Mouse (Mus musculus) kidney, postnatal 25 days (tissue): ENCODE results near the gene Gm48552.

Experiments used
- DNase-seq, 2 experiments: peaks; one replicate each; pipeline ENCODE4 v3.0.0; 2021; ENCODE audit warnings: mixed read lengths in 2 of 2

Gm48552 gene

DNA sequence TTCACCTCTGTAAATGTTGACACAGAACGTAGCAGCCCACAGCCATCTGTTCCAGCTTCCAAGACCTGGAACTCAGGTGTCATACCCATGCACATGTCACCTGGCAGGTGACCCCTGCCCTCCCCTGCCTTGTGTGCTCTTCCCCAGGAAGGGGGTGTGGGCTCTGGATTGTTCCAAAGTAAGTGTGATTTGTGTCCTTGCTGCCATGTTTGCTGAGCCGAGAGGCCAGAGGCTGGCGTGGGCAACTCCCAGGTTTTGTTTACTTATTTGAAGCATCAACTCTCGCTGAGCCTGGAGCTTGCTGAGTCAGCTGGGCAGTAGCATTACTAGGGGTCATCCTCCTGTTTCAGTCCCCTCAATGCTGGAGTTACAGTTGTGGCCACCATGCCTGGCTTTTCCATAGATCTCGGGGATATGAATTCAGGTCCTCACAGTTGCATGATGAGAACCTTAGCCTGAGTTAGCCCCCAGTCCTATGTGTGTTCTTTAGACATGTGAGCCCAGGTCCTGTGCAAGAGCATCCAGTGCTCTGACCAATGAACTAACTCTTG is at the start of gene Gm48552:
TSS of gene Gm48552 (plus strand) at position 501 of the 551 bp plus-strand sequence.
- no peak for DNase-seq

DNA sequence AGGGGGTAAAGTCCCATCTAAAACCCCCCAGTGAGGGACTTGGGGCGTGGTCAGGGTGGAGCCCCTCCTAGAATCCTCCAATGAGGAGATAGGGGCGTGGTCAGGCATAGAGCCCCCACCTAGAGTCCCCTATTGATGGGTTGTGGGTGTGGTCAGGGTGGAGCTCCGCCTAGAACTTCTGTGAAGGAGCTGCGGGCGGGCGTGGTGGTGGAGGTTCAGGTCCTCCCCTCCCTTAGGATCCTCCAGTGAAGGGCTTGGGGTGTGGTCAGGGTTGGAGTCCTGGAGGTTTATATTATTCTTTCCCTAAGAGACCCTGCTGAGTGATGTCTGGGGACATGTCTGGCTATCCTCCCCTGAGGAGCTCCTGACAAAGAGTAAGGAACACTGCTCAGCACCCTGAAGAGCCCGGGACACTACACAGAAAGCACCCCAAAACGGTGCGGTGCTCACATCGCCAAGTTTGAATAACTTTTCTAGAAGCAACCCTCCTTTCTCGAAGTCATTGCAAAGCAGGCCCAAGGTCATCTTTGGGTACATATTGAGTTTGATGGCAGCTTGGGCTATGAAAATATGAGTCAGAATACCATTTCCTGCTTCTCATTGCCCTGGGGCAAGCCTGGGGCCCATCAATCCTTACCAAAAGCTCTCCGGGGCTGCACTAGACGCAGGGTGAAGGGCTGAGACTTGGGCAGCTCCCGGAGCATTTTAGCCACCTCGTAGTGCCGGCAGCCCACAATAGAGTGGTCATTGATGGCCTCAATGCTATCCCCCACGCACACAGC is 48.1 kb upstream of the Gm48552 start:
- peak in 1 of 2 experiments; percentile 44 for DNase-seq

DNA sequence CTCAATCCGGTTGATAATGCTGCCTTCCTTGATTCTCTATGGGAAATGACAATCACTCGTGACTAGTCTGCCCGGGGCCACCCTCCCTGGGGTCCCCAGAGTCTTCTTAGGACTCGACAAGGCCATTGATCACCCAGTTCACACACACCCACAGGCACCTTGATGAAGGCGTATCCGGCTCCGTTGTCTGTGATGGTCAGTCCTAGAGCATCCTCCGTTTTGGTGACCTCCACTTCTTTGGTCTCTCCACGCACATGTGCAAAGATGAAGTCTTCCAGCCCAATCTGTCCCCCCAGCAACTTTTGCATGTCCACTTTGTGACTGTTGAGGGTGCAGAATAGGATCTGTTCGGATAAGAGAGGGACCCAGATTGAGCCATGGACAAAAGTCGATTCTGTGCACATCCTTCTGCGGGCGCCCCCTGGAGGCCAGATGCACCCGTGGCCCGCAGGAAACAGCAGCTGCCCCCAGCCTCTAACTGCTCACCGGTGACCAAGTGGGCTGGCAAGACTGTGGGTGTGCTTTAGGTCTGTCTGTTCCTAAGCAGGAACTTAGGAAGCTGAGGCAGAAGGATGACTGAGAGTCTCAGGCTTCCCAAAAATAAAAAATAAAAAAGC is 47.4 kb upstream of the Gm48552 start:
- peak; percentile 74 to 89 for DNase-seq

DNA sequence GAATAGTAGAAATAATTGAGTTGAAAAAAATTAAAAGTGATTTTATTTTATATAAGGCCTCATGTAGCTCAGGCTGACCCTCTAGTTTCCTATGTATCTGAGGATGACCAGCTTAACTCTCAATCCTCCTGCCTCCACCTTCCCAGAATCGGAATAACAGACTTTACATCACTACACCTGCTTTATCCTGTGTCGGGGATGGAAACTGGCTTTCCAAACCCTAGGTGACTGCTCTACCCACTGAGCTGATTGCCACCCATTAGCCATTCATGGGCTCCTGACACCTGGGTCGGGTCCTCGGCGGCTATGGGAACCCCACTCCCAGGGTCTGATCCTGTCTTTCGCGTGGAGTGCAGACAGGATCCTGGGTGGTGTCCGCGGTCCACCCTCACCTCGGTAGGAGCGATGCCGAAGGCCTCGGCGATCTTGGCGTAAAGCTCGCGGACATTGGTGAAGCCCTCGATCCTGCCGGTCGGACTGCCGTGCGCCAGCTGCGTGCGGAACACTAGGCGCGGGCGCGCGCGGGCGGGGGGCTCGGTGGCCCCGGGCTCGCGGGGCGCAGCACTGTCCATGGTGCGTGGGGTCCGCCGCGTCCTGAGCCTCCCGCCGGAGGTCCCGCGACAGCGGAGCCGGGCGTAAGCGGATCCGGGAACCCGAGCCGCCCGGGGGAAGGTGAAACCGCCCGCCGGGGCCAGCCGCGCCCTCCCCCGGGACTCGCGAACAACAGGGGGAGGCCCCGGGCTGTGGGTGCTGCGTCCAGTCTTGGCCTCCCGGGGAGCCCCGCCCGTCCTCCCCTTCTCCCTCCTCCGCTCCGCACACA is 45.9 kb upstream of the Gm48552 start, which contains the start of gene Gipc3:
TSS of gene Gipc3 (minus strand) at position 581 of the 820 bp plus-strand sequence.
- DNase-seq = peak in 1 of 2 experiments; percentile 53

DNA sequence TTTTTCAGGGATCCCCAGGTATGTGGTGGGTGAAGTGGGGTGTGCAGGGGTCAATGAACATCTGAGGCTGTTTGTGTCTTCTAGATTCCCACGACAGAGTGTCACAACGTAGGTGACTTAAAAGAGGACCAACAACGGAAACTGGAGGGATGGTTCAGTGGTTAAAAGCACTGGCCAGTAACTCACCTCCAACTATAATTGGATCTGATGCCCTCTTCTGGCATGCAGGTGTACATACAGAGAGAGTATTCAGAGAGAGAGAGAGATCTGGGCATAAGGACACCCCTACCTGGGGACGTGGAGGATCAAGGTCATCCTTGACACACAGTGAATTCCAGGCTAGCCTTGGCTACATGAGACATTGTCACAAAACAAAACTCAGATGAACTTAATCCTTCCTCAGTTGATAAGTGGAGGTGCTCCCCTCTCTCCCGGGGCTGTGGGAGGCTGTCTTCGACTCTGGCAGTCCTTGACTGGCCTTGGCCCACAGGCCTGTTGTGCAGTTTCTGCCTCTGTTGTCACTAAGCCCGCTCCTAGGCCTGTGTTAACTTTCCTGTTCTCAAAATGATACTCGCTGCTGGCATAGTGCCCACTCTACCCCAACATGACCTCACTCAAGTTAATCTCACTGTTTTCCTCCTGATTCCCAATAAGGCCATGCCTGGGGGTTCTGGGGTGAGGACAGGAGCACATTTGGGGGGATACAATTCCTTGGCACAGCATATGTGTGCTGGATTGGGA is 44.2 kb upstream of the Gm48552 start:
- DNase-seq = peak in 1 of 2 experiments; percentile 60

DNA sequence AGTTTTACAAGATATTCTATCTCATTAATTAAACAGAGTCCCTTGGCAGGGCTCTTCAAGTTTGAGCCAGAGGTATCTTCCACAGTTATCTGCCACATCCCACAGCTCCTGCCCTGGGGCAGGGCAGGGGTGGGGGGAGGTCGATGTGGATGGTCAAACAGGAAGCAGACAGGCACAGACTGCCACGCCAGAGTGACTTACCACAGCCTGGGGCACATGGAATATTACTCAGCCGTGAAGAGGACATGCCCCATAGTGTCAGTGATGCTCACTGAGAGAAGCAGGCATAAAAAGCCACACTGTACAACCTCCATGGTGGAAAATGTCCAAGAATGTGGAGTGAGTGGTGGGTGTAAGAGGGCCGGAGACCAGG is 43.7 kb upstream of the Gm48552 start:
- DNase-seq = peak in 1 of 2 experiments; percentile 41

DNA sequence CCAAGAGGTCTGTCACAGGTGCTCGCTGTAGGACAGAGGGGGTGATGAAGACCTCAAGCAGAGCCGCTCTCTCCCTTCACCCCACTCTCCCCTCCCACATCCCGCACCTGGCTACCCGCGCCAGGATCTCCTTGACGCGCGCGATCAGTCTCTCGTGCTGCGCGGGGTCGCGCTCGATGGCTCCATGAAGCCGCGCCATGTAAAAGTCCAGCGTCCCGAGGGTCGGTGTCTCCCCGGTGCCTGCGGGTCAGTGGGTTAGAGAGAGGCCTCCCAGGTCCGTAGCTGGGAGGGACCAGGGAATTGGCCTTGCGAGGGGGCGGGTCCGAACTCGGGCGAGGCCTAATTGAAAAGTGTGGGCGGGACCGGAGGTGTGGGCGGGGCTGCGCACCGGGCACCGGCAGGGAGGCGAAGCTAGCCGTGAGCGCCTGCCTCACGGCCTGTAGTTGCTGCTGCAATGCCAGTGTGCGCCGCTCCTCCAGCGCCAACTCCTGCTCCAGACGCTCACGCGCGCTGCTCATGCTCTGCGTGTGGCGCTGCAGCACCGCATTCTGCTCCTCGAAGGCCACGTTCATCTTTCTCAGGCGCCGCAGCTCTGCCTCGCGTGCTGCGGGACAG is 42.2 kb upstream of the Gm48552 start:
- DNase-seq = peak; percentile 87 to 94

DNA sequence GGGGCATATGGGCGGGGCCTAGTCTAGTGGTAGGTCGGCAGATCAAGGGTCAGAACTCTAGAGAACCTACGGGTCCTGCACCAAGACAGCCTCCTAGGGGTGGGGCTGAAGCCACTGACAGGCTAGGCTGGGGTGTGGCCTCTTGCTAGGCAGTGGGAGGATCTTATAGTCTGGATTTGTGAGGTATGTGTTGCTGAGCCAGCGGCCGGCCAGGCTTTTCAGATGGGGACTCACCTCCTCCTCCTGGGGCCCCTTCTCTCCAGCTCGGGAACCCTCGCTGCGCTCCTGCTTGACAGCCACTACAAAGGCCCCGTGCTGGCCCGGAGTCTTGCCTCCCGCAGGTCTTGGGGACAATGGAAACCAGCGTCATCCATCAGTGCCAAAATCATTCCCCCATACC is 39.7 kb upstream of the Gm48552 start:
- DNase-seq = peak; percentile 70 to 88

DNA sequence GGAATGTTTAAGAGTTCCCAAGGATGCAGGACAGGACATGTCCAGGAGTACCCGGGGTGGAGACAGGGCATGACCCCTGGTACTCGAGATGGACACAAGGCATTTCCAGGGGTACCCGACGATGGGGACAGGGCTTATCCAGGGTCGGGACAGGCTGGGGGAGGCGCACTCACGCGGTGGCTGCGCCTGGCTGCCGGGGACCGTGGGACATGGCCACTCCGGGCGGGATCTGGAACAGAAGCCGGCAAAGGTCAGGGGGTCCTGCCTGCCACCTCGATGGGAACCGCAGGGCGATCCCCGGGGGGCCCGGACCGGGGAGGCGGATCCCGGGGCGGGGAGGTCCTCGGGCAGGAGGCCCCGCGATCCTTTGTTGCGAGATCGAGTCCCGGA is 38.8 kb upstream of the Gm48552 start:
- DNase-seq = no peak

DNA sequence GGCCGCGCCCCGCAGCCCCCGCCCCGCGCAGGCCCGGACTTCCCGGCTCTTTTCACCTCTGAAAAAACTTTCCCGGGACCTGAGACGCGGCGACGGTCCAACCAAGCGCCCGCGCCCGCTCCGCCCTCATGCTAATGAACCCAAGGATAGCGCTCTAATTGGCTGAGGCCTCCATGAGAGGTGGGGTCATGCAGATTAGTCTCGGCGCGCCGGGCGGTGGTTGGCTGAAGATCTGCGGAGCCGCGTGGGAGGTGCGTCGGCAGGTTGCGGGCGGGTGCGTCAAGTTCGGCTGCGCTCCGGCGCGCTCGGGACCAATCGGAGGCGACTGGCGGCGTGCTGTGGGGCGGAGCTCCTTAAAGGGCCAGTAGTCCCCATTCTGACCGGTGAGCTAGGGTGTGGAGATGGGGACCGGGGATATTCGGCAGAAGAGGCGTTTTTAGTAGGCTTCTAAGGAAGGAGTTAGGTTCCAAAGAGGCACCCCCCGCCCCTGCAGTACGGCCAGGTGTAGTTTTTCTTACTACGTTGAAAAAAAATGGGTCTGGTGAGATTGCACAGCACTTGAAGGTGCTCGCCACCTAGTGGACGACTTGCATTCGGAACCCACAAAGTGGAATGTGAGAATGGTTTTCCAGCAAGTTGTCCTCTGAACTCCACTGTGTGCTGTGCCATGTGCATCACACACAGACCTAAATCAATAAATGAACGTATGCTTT is 38.3 kb upstream of the Gm48552 start, which contains the start of gene Hmg20b:
TSS of gene Hmg20b (minus strand) at position 130 of the 713 bp plus-strand sequence.
- peak; percentile 100 for DNase-seq

DNA sequence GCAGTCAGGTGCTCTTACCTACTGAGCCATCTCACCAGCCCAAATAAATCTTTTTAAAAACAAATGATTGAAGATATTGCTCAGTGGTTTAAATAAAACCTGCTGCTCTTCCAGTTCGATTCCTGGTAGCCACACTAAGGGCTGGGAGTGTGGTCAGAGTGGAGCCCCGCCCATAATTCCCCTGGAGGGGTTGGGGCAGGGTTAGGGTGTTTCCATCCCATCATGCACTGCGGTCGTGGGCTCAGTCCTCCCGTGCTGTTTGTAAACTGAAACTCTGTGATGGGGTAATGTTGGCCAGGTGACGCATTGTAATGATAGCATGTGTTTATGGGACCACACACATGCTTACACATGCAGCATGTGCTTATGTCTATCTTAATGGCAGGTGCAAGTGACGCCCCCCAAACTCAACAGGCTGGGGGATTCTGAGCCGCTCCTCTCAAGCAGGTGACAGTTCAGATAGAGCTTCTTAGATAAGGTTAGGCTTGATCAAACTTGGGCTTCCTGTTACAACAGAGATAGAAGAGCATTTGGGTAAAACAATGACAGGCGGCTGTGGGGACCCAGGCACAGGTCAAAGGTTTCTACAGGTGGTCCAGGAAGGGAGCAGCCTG is 37.0 kb upstream of the Gm48552 start:
- no peak for DNase-seq

DNA sequence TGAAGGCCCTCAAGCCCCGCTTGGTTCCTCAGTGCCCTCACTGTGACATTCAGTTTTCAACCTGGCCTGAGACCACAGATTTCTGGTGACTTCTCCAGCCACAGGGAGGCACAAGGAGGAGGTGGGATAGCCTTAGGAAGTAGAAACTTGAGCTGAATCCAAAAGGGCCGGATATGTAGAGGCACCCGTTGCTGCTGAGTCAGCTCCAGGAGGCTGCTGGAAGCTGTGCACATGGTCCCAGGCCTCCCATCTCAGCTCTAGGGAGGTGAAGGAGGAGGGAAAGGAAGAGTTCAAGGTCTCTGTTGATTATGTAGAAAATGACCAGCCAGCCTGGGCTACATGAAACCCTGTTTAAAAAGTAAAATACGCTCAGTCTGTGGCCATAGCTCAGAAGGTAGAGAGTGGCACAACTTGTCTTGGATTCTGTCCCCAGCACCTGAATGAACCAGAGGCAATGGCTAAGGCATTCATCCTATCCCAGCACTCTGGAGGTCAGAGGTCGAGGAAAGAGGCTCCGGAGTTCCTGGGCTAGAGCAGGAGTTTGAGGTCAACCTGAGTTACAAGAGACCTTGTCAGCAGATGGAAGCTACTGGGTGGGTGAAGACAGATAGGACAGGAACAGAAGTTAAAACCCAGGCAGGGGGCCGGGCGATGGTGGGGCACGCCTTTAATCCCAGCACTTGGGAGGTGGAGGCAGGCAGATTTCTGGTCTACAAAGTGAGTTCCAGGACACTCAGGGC is 33.9 kb upstream of the Gm48552 start:
- no peak for DNase-seq

DNA sequence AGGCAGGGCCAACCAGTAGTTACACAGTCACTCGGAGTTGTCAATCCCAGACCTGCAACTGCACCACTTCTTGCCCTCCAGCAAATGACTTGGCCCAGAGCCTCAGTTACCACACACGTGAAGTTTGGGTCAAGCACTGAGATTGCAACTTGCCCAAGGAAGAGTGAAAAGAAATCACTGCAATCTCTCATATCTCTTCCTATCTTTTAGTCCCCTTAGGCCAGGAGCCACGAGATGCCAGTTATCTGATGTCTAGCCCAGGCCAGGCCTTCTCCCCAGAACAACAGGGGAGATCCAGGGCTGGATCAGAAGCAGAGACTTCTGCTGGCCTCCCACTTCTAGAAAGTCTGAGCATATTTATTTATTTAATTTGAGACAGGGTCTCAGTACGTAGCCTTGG is 33.3 kb upstream of the Gm48552 start:
- no peak for DNase-seq

DNA sequence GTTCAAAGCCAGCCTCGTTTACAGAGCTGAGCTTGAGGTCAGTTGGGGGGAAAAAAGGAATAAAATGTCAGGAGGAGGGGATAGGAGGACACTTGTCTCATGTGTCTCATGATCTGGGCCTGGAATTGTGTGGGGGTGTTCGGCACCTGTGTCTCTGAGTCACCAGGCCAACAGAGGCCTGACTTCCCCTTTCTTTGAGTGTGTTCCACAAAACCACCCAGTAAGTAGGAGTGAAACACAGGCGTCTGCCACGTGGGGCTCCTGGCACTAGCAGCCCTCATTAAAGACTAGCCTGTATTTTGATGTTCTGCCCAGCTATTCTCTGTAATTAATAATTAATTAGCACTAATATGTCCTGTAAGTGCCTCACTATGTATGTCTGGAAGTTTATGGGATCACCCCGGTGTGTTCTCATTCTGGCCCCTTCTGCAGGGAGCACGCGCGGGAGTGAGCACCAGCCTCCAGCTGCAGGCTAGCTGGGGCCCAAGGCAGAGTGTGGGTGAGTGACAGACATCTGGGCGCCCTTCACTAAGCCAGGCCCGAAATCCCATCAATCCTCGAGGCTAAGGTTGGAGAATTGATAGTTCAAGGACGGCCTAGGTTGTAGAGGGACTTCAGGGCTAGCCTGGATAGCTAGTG is 32.3 kb upstream of the Gm48552 start:
- DNase-seq = peak; percentile 39 to 74

DNA sequence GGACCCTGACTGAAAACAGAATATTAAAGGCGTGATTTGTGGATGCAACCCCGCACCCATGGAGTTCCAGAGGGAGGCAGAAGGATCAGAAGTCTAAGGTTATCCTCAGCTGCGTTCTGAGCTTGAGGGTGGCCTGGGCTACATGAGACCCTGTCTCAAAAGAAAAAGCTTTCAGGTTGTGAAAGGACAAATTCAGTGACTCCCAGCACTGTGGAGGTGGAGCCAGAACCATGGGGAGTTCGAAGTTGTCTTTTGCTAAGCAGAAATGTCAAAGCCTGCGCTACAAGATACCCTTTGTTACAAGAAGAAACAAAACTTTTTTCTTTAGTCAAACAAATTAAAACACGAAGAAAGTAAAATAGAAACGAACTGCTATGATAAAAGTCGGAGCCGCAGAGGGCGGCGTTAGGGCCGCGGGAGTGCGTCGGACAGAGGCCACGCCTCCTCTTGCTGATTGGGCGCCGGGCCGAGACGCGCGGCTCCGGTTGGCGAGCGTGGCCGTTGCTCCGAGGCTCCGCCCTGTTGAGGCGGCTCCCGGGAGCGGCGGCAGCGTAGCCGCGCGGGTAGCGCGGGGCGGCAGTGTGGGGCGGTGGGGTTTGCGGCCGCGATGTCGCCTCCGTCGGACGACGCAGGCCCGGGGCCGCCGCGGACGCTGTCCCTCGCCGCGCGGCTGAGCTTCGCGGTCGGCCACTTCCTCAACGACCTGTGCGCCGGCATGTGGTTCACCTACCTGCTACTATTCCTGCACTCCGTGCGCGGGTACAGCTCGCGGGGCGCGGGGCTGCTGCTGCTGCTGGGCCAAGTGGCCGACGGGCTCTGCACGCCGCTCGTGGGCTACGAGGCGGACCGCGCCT is 31.6 kb upstream of the Gm48552 start, which contains the start of gene Mfsd12:
TSS of gene Mfsd12 (plus strand) at position 501 of the 854 bp plus-strand sequence.
- peak; percentile 93 to 96 for DNase-seq

DNA sequence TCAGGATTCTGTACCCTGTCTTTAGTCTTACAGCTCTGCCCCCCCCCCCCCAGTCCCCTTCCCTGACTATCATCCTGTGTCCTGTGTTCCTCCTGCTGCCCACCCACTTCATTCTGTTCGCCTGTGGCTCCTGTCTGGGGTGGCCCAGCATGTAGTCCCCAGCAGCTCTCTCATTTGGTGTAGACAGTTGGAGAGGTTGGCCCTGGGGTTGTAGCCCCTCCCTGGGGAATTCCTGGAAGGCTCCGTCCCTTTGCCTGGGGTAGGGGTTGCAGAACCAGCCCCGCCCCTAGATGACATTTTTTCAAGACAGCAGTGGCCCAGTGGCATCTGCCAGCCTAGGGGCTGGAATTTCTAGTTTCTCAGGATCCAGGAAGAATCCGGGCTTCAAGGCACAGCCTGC is 30.6 kb upstream of the Gm48552 start:
- DNase-seq = no peak

DNA sequence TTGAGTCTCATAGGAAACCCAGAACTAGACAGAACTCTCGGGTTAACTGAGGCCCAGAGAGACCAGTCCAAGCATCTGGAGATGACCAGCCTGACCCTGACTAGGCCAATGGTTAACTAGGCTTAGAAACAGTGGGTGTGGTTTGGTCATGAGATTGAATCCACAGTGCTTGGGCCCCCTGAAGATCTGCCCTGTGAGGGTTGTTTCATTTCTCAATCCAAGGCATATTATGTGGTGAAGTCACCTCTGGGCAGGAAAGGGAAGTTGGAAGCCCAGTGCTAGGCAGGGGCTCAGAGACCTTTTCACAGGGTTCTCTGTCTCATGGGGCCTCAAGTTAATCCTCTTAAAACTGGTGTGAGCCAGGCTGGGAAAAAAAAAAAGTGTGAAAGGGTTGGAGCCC is 30.0 kb upstream of the Gm48552 start:
- DNase-seq = peak; percentile 48 to 76

DNA sequence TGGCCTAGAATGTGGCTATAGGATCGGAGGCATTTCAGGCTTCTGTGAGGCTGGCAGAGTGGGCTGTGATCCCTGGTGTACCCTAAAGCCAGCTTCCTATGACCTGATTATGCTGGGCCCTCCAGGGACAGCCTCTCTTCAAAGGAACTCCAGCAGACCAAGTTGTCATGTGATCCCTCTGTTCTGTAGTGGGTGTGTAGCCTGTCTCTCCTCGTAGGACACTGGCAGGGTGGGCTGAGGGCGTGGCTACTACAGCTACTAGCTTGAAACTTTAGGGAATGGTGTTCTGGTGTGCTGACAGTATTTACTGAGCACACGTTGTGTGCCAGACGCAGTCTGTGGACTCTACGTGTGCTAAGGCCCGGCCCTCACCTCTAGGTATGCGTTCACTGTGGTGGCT is 28.1 kb upstream of the Gm48552 start:
- no peak for DNase-seq
